Mouse (Mus musculus) forebrain, embryonic 14.5 days (tissue): ENCODE data around the gene Mindy2. TPM values are rescaled to one million over a fixed set of nuclear protein-coding genes. Genes with fewer than 3 reads are reported as not detected.
A peak's percentile ranks its signal among the peaks of the same experiment; 100 is the strongest.

Experiments
- ATAC-seq: fragments of 200-750 bp; cut with Nextera tagmentation; 2 replicates; pipeline ENCODE4 v1.8.0; 2017; ENCODE audit warnings: mild to moderate bottlenecking, moderate library complexity
- DNase-seq: peaks from one replicate; pipeline ENCODE4 v3.0.0-alpha.2; 2015; ENCODE audit warnings: low spot score
- H3K27ac ChIP-seq: fragments of 300-500 bp; sonication (generic); 2 replicates; pipeline ENCODE4 v1.5.1; 2014; ENCODE audit warnings: low read depth, mild to moderate bottlenecking, control low read depth, low read length, moderate library complexity
- H3K27me3 ChIP-seq: fragments of 300-500 bp; sonication (generic); replicated peaks from 2 replicates; pipeline ENCODE4 v1.6.1; 2014; ENCODE audit warnings: low read length, control low read depth, mixed read lengths; ENCODE audit not compliant: control insufficient read depth, insufficient read depth
- H3K36me3 ChIP-seq: fragments of 300-500 bp; sonication (generic); 2 replicates; pipeline ENCODE4 v1.6.1; 2014; ENCODE audit warnings: low read length, control low read depth; ENCODE audit not compliant: control insufficient read depth, insufficient read depth
- H3K4me1 ChIP-seq: fragments of 300-500 bp; sonication (generic); 2 replicates; pipeline ENCODE4 v1.6.1; 2014; ENCODE audit warnings: antibody characterized with exemption, low read length, control low read depth; ENCODE audit not compliant: control insufficient read depth, insufficient read depth
- H3K4me2 ChIP-seq: fragments of 300-500 bp; sonication (generic); 2 replicates; pipeline ENCODE4 v1.6.1; 2014; ENCODE audit warnings: mild to moderate bottlenecking, control low read depth, low read length
- H3K4me3 ChIP-seq: fragments of 300-500 bp; sonication (generic); 2 replicates; pipeline ENCODE4 v1.5.1; 2014; ENCODE audit warnings: low read depth, low read length, control low read depth
- H3K9ac ChIP-seq: fragments of 300-500 bp; sonication (generic); 2 replicates; pipeline ENCODE4 v1.6.1; 2014; ENCODE audit warnings: mild to moderate bottlenecking, low read length, control low read depth, moderate library complexity
- H3K9me3 ChIP-seq: fragments of 300-500 bp; sonication (generic); replicated peaks from 2 replicates; pipeline ENCODE4 v1.6.1; 2016; ENCODE audit warnings: low read length, control low read depth, mixed read lengths; ENCODE audit not compliant: control insufficient read depth
- WGBS: fragments of 180-500 bp; shearing (Covaris S2); extraction: QIAGEN DNeasy Blood & Tissue Kit; methylation state at CpG from one replicate; pipeline ENCODE4 v1.1.7; 2014; 5-methylcytosine and 5-hydroxymethylcytosine counted together
- polyA plus RNA-seq: library from polyadenylated mRNA; unstranded; fragments of >200 nt; fragmentation: Nextera tagmentation; extraction: Ambion mirVana; gene quantifications from 2 replicates; pipeline ENCODE4 v1.2.1, GENCODE M21; 2014

The Mindy2 gene
- polyA plus RNA-seq, 1 experiment from 2014 or later, result 12.4 TPM

- DNase-seq, result no peak
- Histone ChIP-seq H3K36me3 (no peaks in the 10 kb centered on the region), H3K4me2 (no peak overlapping the region), H3K9me3 (no peaks in the 10 kb centered on the region), H3K9ac (no peak overlapping the region), H3K4me1 (no peaks in the 10 kb centered on the region), H3K4me3 (no peak overlapping the region), H3K27ac (no peak overlapping the region), H3K27me3 (no peaks in the 10 kb centered on the region)
- no peak for ATAC-seq
- 75% methylated on average over 6 of the region's 6 CpGs for WGBS
Measured at GRCm38 (mm10) chr9:70671278-70671677, 14.3 kb upstream of the Mindy2 start.

- Histone ChIP-seq H3K4me1 (no peaks in the 10 kb centered on the region), H3K4me2 (no peak overlapping the region), H3K9ac (no peak overlapping the region), H3K27ac (no peak overlapping the region), H3K4me3 (no peak overlapping the region), H3K9me3 (no peaks in the 10 kb centered on the region), H3K27me3 (no peaks in the 10 kb centered on the region), H3K36me3 (no peaks in the 10 kb centered on the region)
- no peak for DNase-seq
- no peak for ATAC-seq
- 88% methylated on average over 6 of the region's 6 CpGs for WGBS
Measured at GRCm38 (mm10) chr9:70670381-70670780, 13.4 kb upstream of the Mindy2 start.

DNA sequence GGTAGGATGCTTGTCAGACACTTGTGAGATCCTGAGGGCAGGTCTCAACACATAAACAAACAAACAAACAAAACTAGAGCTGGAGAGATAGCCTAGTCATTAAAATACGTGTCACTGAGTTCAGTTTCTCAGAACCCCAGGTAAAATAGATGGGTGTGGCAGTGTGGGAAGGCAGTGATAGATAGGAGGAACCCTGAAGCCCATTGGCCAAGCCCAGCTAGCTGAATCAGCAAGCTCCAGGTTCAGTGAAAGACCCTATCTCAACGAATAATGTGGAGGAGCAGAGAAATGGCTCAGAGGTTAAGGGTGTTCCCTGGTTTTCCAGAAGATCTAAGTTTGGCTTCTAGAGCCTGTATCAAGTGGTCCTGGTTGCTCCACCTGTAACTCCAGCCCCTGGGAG is 12.2 kb upstream of the Mindy2 start:
- Histone ChIP-seq H3K9me3 (no peaks in the 10 kb centered on the region), H3K4me3 (no peak overlapping the region), H3K4me1 (no peaks in the 10 kb centered on the region), H3K27ac (no peak overlapping the region), H3K36me3 (no peaks in the 10 kb centered on the region), H3K27me3 (no peaks in the 10 kb centered on the region), H3K4me2 (no peak overlapping the region), H3K9ac (no peak overlapping the region)
- ATAC-seq, result no peak
- 79% methylated on average over 2 of the region's 2 CpGs for WGBS
- no peak for DNase-seq

- H3K36me3 ChIP-seq, result no peaks in the 10 kb centered on the region
- no peaks in the 10 kb centered on the region for H3K27me3 ChIP-seq
- H3K4me1 ChIP-seq, result no peaks in the 10 kb centered on the region
- H3K9ac ChIP-seq, result no peak overlapping the region
- no peaks in the 10 kb centered on the region for H3K9me3 ChIP-seq
- DNase-seq, result no peak
- no peak overlapping the region for H3K27ac ChIP-seq
- H3K4me2 ChIP-seq, result no peak overlapping the region
- no peak for ATAC-seq
- no peak overlapping the region for H3K4me3 ChIP-seq
Measured at GRCm38 (mm10) chr9:70668048-70668447, 11.1 kb upstream of the Mindy2 start.

GRCm38 (mm10) chr9:70666811-70667210 is 9.8 kb upstream of the Mindy2 start:
- WGBS, result 77% methylated on average over 7 of the region's 7 CpGs
- no peaks in the 10 kb centered on the region for H3K4me1 ChIP-seq
- no peak overlapping the region for H3K27ac ChIP-seq
- H3K9ac ChIP-seq, result no peak overlapping the region
- no peaks in the 10 kb centered on the region for H3K9me3 ChIP-seq
- H3K4me3 ChIP-seq, result no peak overlapping the region
- no peaks in the 10 kb centered on the region for H3K27me3 ChIP-seq
- ATAC-seq, result no peak
- H3K4me2 ChIP-seq, result no peak overlapping the region
- no peaks in the 10 kb centered on the region for H3K36me3 ChIP-seq
- no peak for DNase-seq

- no peaks in the 10 kb centered on the region for H3K4me1 ChIP-seq
- no peak for DNase-seq
- H3K27ac ChIP-seq, result no peak overlapping the region
- no peak overlapping the region for H3K4me3 ChIP-seq
- H3K27me3 ChIP-seq, result no peaks in the 10 kb centered on the region
- ATAC-seq, result no peak
- no peaks in the 10 kb centered on the region for H3K9me3 ChIP-seq
- H3K4me2 ChIP-seq, result no peak overlapping the region
- H3K36me3 ChIP-seq, result no peaks in the 10 kb centered on the region
- WGBS, result 72% methylated on average over 16 of the region's 16 CpGs
- H3K9ac ChIP-seq, result no peak overlapping the region
Measured at GRCm38 (mm10) chr9:70665372-70666145, 8.6 kb upstream of the Mindy2 start.

DNA sequence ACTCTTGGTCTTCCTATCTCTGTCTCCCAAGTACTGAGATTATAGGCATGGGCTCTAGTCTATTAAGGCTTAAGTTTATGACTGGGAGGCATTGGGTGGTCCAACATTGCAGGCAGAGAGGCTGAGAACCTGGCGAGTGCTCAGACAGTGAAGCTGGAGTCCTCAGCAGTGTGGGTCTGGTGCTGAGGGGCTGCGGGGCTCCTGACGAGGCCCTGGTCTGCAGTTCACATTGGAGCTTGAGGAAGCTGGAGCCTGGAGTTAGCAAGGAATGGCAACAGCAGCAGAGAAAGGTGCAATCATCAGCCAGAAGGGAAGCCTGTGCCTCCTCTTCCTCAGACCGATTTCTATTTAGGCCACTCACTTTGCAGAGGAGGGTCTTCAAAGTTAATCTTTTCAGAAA is 7.9 kb upstream of the Mindy2 start:
- no peak overlapping the region for H3K4me3 ChIP-seq
- no peak for ATAC-seq
- no peak overlapping the region for H3K9ac ChIP-seq
- no peaks in the 10 kb centered on the region for H3K9me3 ChIP-seq
- H3K4me1 ChIP-seq, result no peaks in the 10 kb centered on the region
- no peak overlapping the region for H3K4me2 ChIP-seq
- no peak overlapping the region for H3K27ac ChIP-seq
- no peaks in the 10 kb centered on the region for H3K27me3 ChIP-seq
- WGBS, result 84% methylated on average over 4 of the region's 4 CpGs
- no peaks in the 10 kb centered on the region for H3K36me3 ChIP-seq
- no peak for DNase-seq

GRCm38 (mm10) chr9:70658266-70658665 is 1.3 kb upstream of the Mindy2 start:
- Histone ChIP-seq H3K4me1 (peaks cover 15% of the 10 kb centered on the region), H3K9me3 (no peaks in the 10 kb centered on the region), H3K36me3 (no peaks in the 10 kb centered on the region), H3K27me3 (no peaks in the 10 kb centered on the region), H3K27ac (no peak overlapping the region), H3K4me2 (no peak overlapping the region), H3K9ac (no peak overlapping the region), H3K4me3 (no peak overlapping the region)
- ATAC-seq (no peak), DNase-seq (no peak)
- WGBS, result 71% methylated on average over 2 of the region's 2 CpGs

GRCm38 (mm10) chr9:70656130-70657007 is 605 bp downstream of the Mindy2 start, which contains the start of gene Gm10642:
Gm10642 (plus strand) TSS chr9:70656251.
- Histone ChIP-seq H3K9me3 (no peaks in the 10 kb centered on the region), H3K36me3 (no peaks in the 10 kb centered on the region), H3K9ac (peak within 1 kb of the TSS; percentile 91), H3K4me2 (peak within 1 kb of the TSS; percentile 66), H3K4me1 (peaks cover 15% of the 10 kb centered on the region), H3K27ac (peak within 1 kb of the TSS; percentile 91), H3K27me3 (no peaks in the 10 kb centered on the region), H3K4me3 (peak within 1 kb of the TSS; percentile 90)
- peak; percentile 72 for DNase-seq
- under 1% methylated on average over 63 of the region's 72 CpGs for WGBS
- peak; percentile 59 for ATAC-seq
